Mouse (Mus musculus): ENCODE measurements at regions not wholly inside any gene's neighbourhood (a gene's known extent, or its start where the extent isn't known, plus 50 kb on each side); places are given as distances from the start of the nearest gene placed in this dataset.
A peak's percentile ranks its signal among the peaks of the same experiment; 100 is the strongest.

DNA sequence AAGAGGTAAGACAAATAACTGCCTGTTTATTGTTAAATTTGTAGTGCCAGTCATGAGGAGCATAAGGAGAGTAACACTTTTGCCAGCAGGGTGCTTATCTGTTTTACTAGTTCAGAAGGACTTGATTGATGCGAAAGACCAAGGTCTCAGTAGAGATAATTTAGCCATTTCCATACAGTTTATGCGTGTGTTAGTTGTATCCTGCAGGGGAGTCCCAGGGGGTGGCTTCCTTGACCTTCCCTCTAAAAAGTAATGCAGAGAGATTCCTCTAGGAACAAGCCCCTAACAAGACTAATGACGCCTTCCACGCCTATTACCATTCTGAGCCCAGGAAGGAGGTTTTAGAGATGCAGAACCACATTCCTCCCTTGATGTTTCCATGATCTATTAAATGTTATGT, 192.6 kb upstream of the Gm49339 start:
- DNase-seq (ENCODE audit: extremely low spot score), result no peak

DNA sequence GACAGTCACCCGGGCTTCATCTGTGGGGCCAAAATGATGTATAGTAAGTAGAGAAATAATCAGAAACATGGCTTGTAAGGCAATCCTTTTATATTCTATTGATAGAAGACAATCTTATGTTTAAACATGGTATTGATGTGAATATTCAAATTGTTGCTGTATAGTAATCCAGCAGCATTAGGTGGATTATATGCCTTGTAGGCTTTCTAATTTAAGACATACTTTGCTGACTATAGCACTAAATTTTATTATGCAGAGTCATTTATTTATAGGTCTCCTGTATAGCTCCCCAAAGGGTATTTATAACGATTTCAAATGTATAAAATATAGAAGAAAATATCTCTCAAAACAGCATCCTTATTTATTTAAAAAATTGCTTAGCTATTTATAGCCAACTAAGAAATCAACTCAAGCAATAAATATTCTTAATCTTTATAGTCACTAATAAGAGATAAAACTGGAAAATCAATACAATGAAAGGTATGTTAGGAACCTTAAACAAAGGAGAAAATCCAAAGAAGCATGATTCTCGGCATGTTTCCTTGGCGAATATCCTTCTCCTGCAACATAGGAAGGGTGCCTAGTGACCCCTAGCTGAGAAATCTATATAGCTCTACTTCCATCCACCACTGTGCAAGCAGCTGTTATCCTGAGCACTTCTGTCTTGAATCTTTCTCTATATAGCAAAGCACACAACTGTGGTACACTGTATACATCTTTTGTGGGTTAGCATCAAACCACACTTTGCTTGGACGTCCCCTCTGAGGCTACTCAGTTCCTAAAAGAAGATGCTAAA, 188.8 kb upstream of the Gm49339 start:
- peak; percentile 29 for DNase-seq (ENCODE audit: extremely low spot score)

DNA sequence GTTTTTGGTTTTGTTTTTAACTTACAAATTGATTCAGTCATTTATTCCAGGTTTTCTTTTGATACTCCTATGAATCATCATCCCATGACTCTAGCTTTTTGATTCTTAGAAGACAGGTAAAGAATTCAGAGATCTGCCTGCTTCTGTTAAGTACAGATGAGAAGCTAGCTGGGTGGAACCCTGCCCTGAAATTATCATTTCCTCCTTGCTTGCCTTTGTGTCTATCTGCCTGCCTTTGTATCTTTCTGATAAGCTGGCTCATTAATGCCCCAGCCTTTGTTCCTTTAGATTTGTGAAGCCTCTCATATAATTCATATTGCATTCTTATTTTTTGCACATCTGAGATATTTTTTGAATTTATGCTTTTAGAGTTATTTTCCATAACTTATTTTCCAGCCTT, 167.6 kb upstream of the Gm49339 start:
- no peak for DNase-seq (ENCODE audit: extremely low spot score)

DNA sequence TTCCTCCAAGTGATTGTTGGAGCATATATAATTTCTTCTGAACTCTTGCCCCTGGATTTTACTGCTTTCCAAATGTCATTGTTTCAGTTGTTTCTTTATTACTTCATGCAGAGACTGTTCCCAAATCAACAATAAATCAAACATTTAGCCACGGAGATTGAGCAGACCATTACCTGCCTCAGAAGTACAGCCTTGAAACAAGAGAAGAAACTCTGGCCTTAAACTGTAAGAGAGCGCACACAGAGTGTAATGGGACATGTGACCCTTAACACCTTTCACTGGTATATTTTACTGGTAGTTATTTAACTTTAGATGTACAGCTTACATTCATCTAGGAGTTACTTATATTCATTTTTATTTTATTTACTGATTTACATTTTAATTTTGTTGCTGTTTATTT, 160.2 kb upstream of the Gm49339 start:
- no peak for DNase-seq (ENCODE audit: extremely low spot score)

DNA sequence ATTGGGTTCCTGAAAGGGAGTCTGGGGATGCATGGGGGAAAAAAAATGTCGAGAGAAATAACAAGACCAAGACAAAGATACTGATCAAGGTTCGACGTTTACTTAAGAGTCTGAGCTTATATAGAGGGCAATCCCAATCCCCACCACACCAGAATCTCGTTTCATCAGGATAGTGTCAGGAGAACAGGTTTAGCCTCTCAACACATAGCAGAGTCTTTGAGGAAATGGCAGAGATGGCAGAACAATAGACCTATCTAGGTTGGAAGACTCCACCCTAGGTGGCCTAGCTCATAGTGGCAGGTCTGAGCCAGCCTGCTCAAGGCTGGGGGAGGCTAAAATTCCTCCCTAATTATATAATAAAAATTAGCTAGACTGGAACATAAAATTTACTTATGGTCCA, 151.6 kb upstream of the Gm49339 start:
- DNase-seq (ENCODE audit: extremely low spot score), result no peak

DNA sequence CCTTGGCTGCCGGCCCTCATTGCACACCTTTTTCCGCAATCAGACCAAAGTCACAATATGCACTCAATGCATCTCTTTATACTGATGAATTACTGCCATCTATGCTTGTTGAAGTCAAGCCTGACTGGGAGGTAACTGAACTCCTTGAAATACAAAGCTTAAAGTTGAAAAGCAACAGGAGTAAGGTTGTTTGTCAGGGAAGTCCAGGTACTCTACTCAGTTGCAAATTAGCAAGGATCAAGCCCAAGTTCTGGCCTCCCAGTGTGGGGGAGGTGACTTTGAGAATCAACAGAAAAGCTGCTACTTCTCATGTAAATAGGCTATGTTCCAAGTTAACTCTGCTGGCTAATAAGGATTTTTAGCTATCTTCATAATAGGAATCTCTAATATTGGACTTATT, 151.0 kb upstream of the Gm49339 start:
- DNase-seq (ENCODE audit: extremely low spot score), result no peak
